Mouse (Mus musculus) urinary bladder, postnatal 36 days (tissue): ENCODE measurements around the gene Esm1.

ENCODE experiments used
- DNase-seq, 2 experiments: peaks; one replicate each; pipeline ENCODE4 v3.0.0; 2022; ENCODE audit warnings: low spot score in 2 of 2, mixed read lengths in 1 of 2

The Esm1 gene

GRCm38 (mm10) chr13:113209624-113210023 lies at the start of gene Esm1:
Gene Esm1, plus strand, starts transcription at chr13:113209659.
- DNase-seq: no peak

- DNase-seq: peak in 1 of 2 experiments; percentile 25
Measured at GRCm38 (mm10) chr13:113164252-113165005, 45.0 kb upstream of the Esm1 start.

- peak in 1 of 2 experiments; percentile 13 for DNase-seq
Measured at GRCm38 (mm10) chr13:113168018-113168534, 41.4 kb upstream of the Esm1 start.

GRCm38 (mm10) chr13:113170256-113170655 lies 39.2 kb upstream of the Esm1 start:
- DNase-seq: no peak

- no peak for DNase-seq
Measured at GRCm38 (mm10) chr13:113174162-113174561, 35.3 kb upstream of the Esm1 start.

- DNase-seq: peak; percentile 49 to 51
Measured at GRCm38 (mm10) chr13:113183310-113183709, 26.1 kb upstream of the Esm1 start.

- DNase-seq: no peak
Measured at GRCm38 (mm10) chr13:113183720-113184119, 25.7 kb upstream of the Esm1 start.

- no peak for DNase-seq
Measured at GRCm38 (mm10) chr13:113196808-113197674, 12.4 kb upstream of the Esm1 start.

- DNase-seq: no peak
Measured at GRCm38 (mm10) chr13:113197872-113198502, 11.5 kb upstream of the Esm1 start.

GRCm38 (mm10) chr13:113199331-113199730 lies 10.1 kb upstream of the Esm1 start:
- DNase-seq: no peak

GRCm38 (mm10) chr13:113200726-113201125 lies 8.7 kb upstream of the Esm1 start:
- DNase-seq: no peak

- DNase-seq: no peak
Measured at GRCm38 (mm10) chr13:113201631-113202030, 7.8 kb upstream of the Esm1 start.

- no peak for DNase-seq
Measured at GRCm38 (mm10) chr13:113202184-113202583, 7.3 kb upstream of the Esm1 start.

GRCm38 (mm10) chr13:113203146-113203545 lies 6.3 kb upstream of the Esm1 start:
- no peak for DNase-seq

- no peak for DNase-seq
Measured at GRCm38 (mm10) chr13:113205346-113205745, 4.1 kb upstream of the Esm1 start.

- DNase-seq: no peak
Measured at GRCm38 (mm10) chr13:113211345-113211744, 1.9 kb downstream of the Esm1 start.

- no peak for DNase-seq
Measured at GRCm38 (mm10) chr13:113212401-113212800, 2.9 kb downstream of the Esm1 start.

GRCm38 (mm10) chr13:113213865-113214264 lies 4.4 kb downstream of the Esm1 start:
- DNase-seq: no peak

- no peak for DNase-seq
Measured at GRCm38 (mm10) chr13:113221851-113222250, 12.4 kb downstream of the Esm1 start.

GRCm38 (mm10) chr13:113224105-113224504 lies 14.6 kb downstream of the Esm1 start:
- DNase-seq: peak; percentile 11 to 23

- DNase-seq: no peak
Measured at GRCm38 (mm10) chr13:113225811-113226210, 16.4 kb downstream of the Esm1 start, which contains the start of gene Gzmk. Gene Gzmk, minus strand, starts transcription at chr13:113225908.

GRCm38 (mm10) chr13:113227076-113227475 lies 17.6 kb downstream of the Esm1 start:
- DNase-seq: peak in 1 of 2 experiments; percentile 21
